Mouse (Mus musculus): ENCODE measurements at regions not wholly inside any gene's neighbourhood (a gene's known extent, or its start where the extent isn't known, plus 50 kb on each side); places are given as distances from the start of the nearest gene placed in this dataset.

GRCm38 (mm10) chr10:21718189-21718588 lies 125.2 kb downstream of the 1700020N01Rik start:
- Histone ChIP-seq H3K4me1 (ENCODE audit: control insufficient read depth, insufficient read depth, low read length) (no peaks in the 10 kb centered on the region), H3K4me3 (ENCODE audit: insufficient read depth, low read length) (no peak overlapping the region), H3K27ac (ENCODE audit: insufficient read depth, low read depth, low read length) (no peak overlapping the region)
- no peak for TF ChIP-seq CTCF (IDR thresholded peaks at IDR 0.05; ENCODE audit: low read depth, low read length)
- no peak for TF ChIP-seq POLR2A (IDR thresholded peaks at IDR 0.05; ENCODE audit: borderline replicate concordance, low read depth, low read length)

- Histone ChIP-seq H3K27ac (ENCODE audit: insufficient read depth, low read depth, low read length) (no peak overlapping the region), H3K4me3 (ENCODE audit: insufficient read depth, low read length) (no peak overlapping the region), H3K4me1 (ENCODE audit: control insufficient read depth, insufficient read depth, low read length) (no peaks in the 10 kb centered on the region)
- no peak for TF ChIP-seq CTCF (IDR thresholded peaks at IDR 0.05; ENCODE audit: low read depth, low read length)
- TF ChIP-seq POLR2A (IDR thresholded peaks at IDR 0.05; ENCODE audit: borderline replicate concordance, low read depth, low read length): no peak
Measured at GRCm38 (mm10) chr10:21724351-21724750, 131.4 kb downstream of the 1700020N01Rik start.

GRCm38 (mm10) chr10:21724999-21725398 lies 132.1 kb downstream of the 1700020N01Rik start:
- no peaks in the 10 kb centered on the region for H3K4me1 ChIP-seq (ENCODE audit: control insufficient read depth, insufficient read depth, low read length)
- H3K27ac ChIP-seq (ENCODE audit: insufficient read depth, low read depth, low read length): no peak overlapping the region
- TF ChIP-seq POLR2A (IDR thresholded peaks at IDR 0.05; ENCODE audit: borderline replicate concordance, low read depth, low read length): no peak

GRCm38 (mm10) chr10:21740256-21740655 lies 141.7 kb upstream of the Sgk1 start:
- Histone ChIP-seq H3K27ac (ENCODE audit: insufficient read depth, low read depth, low read length) (no peak overlapping the region), H3K4me1 (ENCODE audit: control insufficient read depth, insufficient read depth, low read length) (no peaks in the 10 kb centered on the region), H3K4me3 (ENCODE audit: insufficient read depth, low read length) (no peak overlapping the region)
- TF ChIP-seq POLR2A (IDR thresholded peaks at IDR 0.05; ENCODE audit: borderline replicate concordance, low read depth, low read length) (no peak), CTCF (IDR thresholded peaks at IDR 0.05; ENCODE audit: low read depth, low read length) (no peak)

More at GRCm38 (mm10) chr10:21724999-21725398, 132.1 kb downstream of the 1700020N01Rik start:
- H3K4me3 ChIP-seq (ENCODE audit: insufficient read depth, low read length): no peak overlapping the region

GRCm38 (mm10) chr10:21741575-21741974 lies 140.4 kb upstream of the Sgk1 start:
- no peak for TF ChIP-seq CTCF (IDR thresholded peaks at IDR 0.05; ENCODE audit: low read depth, low read length)
- TF ChIP-seq POLR2A (IDR thresholded peaks at IDR 0.05; ENCODE audit: borderline replicate concordance, low read depth, low read length): no peak
- Histone ChIP-seq H3K4me3 (ENCODE audit: insufficient read depth, low read length) (no peak overlapping the region), H3K4me1 (ENCODE audit: control insufficient read depth, insufficient read depth, low read length) (no peaks in the 10 kb centered on the region), H3K27ac (ENCODE audit: insufficient read depth, low read depth, low read length) (no peak overlapping the region)

GRCm38 (mm10) chr10:21741976-21742745 lies 139.8 kb upstream of the Sgk1 start:
- H3K27ac ChIP-seq (ENCODE audit: insufficient read depth, low read depth, low read length): no peak overlapping the region
- H3K4me1 ChIP-seq (ENCODE audit: control insufficient read depth, insufficient read depth, low read length): no peaks in the 10 kb centered on the region
- no peak for TF ChIP-seq CTCF (IDR thresholded peaks at IDR 0.05; ENCODE audit: low read depth, low read length)
- TF ChIP-seq POLR2A (IDR thresholded peaks at IDR 0.05; ENCODE audit: borderline replicate concordance, low read depth, low read length): no peak
- no peak overlapping the region for H3K4me3 ChIP-seq (ENCODE audit: insufficient read depth, low read length)

GRCm38 (mm10) chr10:21743396-21743795 lies 138.6 kb upstream of the Sgk1 start:
- H3K4me1 ChIP-seq (ENCODE audit: control insufficient read depth, insufficient read depth, low read length): no peaks in the 10 kb centered on the region

GRCm38 (mm10) chr10:21744341-21744955 lies 137.5 kb upstream of the Sgk1 start:
- Histone ChIP-seq H3K4me1 (ENCODE audit: control insufficient read depth, insufficient read depth, low read length) (no peaks in the 10 kb centered on the region), H3K4me3 (ENCODE audit: insufficient read depth, low read length) (no peak overlapping the region)

More at GRCm38 (mm10) chr10:21743396-21743795, 138.6 kb upstream of the Sgk1 start:
- H3K4me3 ChIP-seq (ENCODE audit: insufficient read depth, low read length): no peak overlapping the region
- TF ChIP-seq CTCF (IDR thresholded peaks at IDR 0.05; ENCODE audit: low read depth, low read length) (no peak), POLR2A (IDR thresholded peaks at IDR 0.05; ENCODE audit: borderline replicate concordance, low read depth, low read length) (no peak)
- no peak overlapping the region for H3K27ac ChIP-seq (ENCODE audit: insufficient read depth, low read depth, low read length)

GRCm38 (mm10) chr10:21745940-21746487 lies 136.0 kb upstream of the Sgk1 start:
- H3K27ac ChIP-seq (ENCODE audit: insufficient read depth, low read depth, low read length): no peak overlapping the region
- H3K4me1 ChIP-seq (ENCODE audit: control insufficient read depth, insufficient read depth, low read length): no peaks in the 10 kb centered on the region
- TF ChIP-seq CTCF (IDR thresholded peaks at IDR 0.05; ENCODE audit: low read depth, low read length) (no peak), POLR2A (IDR thresholded peaks at IDR 0.05; ENCODE audit: borderline replicate concordance, low read depth, low read length) (no peak)
- no peak overlapping the region for H3K4me3 ChIP-seq (ENCODE audit: insufficient read depth, low read length)

More at GRCm38 (mm10) chr10:21744341-21744955, 137.5 kb upstream of the Sgk1 start:
- TF ChIP-seq POLR2A (IDR thresholded peaks at IDR 0.05; ENCODE audit: borderline replicate concordance, low read depth, low read length) (no peak), CTCF (IDR thresholded peaks at IDR 0.05; ENCODE audit: low read depth, low read length) (no peak)
- H3K27ac ChIP-seq (ENCODE audit: insufficient read depth, low read depth, low read length): no peak overlapping the region

GRCm38 (mm10) chr10:21746713-21747112 lies 135.3 kb upstream of the Sgk1 start:
- H3K4me3 ChIP-seq (ENCODE audit: insufficient read depth, low read length): no peak overlapping the region
- TF ChIP-seq CTCF (IDR thresholded peaks at IDR 0.05; ENCODE audit: low read depth, low read length) (no peak), POLR2A (IDR thresholded peaks at IDR 0.05; ENCODE audit: borderline replicate concordance, low read depth, low read length) (no peak)
- no peaks in the 10 kb centered on the region for H3K4me1 ChIP-seq (ENCODE audit: control insufficient read depth, insufficient read depth, low read length)
- H3K27ac ChIP-seq (ENCODE audit: insufficient read depth, low read depth, low read length): no peak overlapping the region
